Mouse (Mus musculus) hindbrain, embryonic 12.5 days (tissue): Measurements from ENCODE around the gene Zfp141. TPM values are rescaled to one million over a fixed set of nuclear protein-coding genes. Genes with fewer than 3 reads are reported as not detected.
"Not testable (repeated sequence)": the region's sequence is repeated elsewhere in the genome, so short reads cannot be mapped to it uniquely, and the experiment has no call there.

Experiments
- ATAC-seq: fragments of 200-750 bp; cut with Nextera tagmentation; 2 replicates; pipeline ENCODE4 v1.8.0; 2017; ENCODE audit warnings: moderate TSS enrichment; ENCODE audit not compliant: low FRiP score
- H3K27ac ChIP-seq: fragments of 300-500 bp; sonication (generic); 2 replicates; pipeline ENCODE4 v1.5.1; 2016; ENCODE audit warnings: mild to moderate bottlenecking
- H3K27me3 ChIP-seq: fragments of 300-500 bp; sonication (generic); 2 replicates; pipeline ENCODE4 v1.6.1; 2016; ENCODE audit warnings: mild to moderate bottlenecking
- H3K36me3 ChIP-seq: fragments of 300-500 bp; sonication (generic); 2 replicates; pipeline ENCODE4 v1.6.1; 2016; ENCODE audit warnings: mild to moderate bottlenecking
- H3K4me1 ChIP-seq: fragments of 300-500 bp; sonication (generic); 2 replicates; pipeline ENCODE4 v1.6.1; 2016
- H3K4me2 ChIP-seq: fragments of 300-500 bp; sonication (generic); replicated peaks from 2 replicates; pipeline ENCODE4 v1.6.1; 2016; ENCODE audit warnings: mild to moderate bottlenecking
- H3K4me3 ChIP-seq: fragments of 300-500 bp; sonication (generic); 2 replicates; pipeline ENCODE4 v1.5.1; 2016; ENCODE audit warnings: mild to moderate bottlenecking
- H3K9ac ChIP-seq: fragments of 300-500 bp; sonication (generic); 2 replicates; pipeline ENCODE4 v1.6.1; 2016; ENCODE audit warnings: mild to moderate bottlenecking, moderate library complexity
- H3K9me3 ChIP-seq: fragments of 300-500 bp; sonication (generic); replicated peaks from 2 replicates; pipeline ENCODE4 v1.6.1; 2016; ENCODE audit warnings: mild to moderate bottlenecking
- WGBS: fragments of 180-500 bp; shearing (Covaris S2); methylation state at CpG from one replicate; pipeline ENCODE4 v1.1.7; 2016; 5-methylcytosine and 5-hydroxymethylcytosine counted together
- polyA plus RNA-seq: library from polyadenylated mRNA; unstranded; fragments of >200 nt; fragmentation: Nextera tagmentation; extraction: Ambion mirVana; gene quantifications from 2 replicates; pipeline ENCODE4 v1.2.1, GENCODE M21; 2016

Gene Zfp141
- 12.6 and 15.0 TPM in 2 replicates for polyA plus RNA-seq

GRCm38 (mm10) chr7:42505588-42505987 lies at the start of gene Zfp141:
Gene Zfp141, minus strand, starts transcription at chr7:42505740.
- ATAC-seq: peak; percentile 96
- Histone ChIP-seq H3K4me3 (peak within 1 kb of the TSS; percentile 61), H3K27ac (peak within 1 kb of the TSS; percentile 12; the same call in 1 of the 2 replicates), H3K9ac (peak within 1 kb of the TSS; percentile 71), H3K4me2 (peak within 1 kb of the TSS; percentile 61)
- 2% methylated on average over 18 of the region's 18 CpGs for WGBS
- not testable (repeated sequence) for H3K36me3 ChIP-seq, H3K27me3 ChIP-seq, H3K4me1 ChIP-seq, H3K9me3 ChIP-seq

- no peak overlapping the region for H3K9ac ChIP-seq
- H3K9me3 ChIP-seq: peaks cover 21% of the 10 kb centered on the region
- H3K4me2 ChIP-seq: no peak overlapping the region
- H3K36me3 ChIP-seq: no peaks in the 10 kb centered on the region
- WGBS: 75% methylated on average over 3 of the region's 3 CpGs
- no peaks in the 10 kb centered on the region for H3K27me3 ChIP-seq
- H3K4me3 ChIP-seq: no peak overlapping the region
- H3K27ac ChIP-seq: no peak overlapping the region
- no peak for ATAC-seq
- no peaks in the 10 kb centered on the region for H3K4me1 ChIP-seq
Observed at GRCm38 (mm10) chr7:42551766-42552165, 46.2 kb upstream of the Zfp141 start.

- peak; percentile 62 for ATAC-seq
- H3K27ac ChIP-seq: peak overlapping the region; percentile 12; the same call in 1 of the 2 replicates
Observed at GRCm38 (mm10) chr7:42505186-42505585, 354 bp downstream of the Zfp141 start.

GRCm38 (mm10) chr7:42498248-42498647 lies 7.3 kb downstream of the Zfp141 start:
- ATAC-seq: no peak
- Histone ChIP-seq H3K4me3 (no peak overlapping the region), H3K27me3 (no peaks in the 10 kb centered on the region), H3K36me3 (peaks cover 43% of the 10 kb centered on the region), H3K4me1 (no peaks in the 10 kb centered on the region), H3K9me3 (peaks cover 44% of the 10 kb centered on the region), H3K27ac (no peak overlapping the region), H3K4me2 (no peak overlapping the region), H3K9ac (no peak overlapping the region)
- 97% methylated on average over 5 of the region's 5 CpGs for WGBS

More at GRCm38 (mm10) chr7:42505186-42505585, 354 bp downstream of the Zfp141 start:
- H3K9ac ChIP-seq: peak overlapping the region; percentile 71
- peak overlapping the region; percentile 61 for H3K4me2 ChIP-seq
- peaks cover 13% of the 10 kb centered on the region for H3K36me3 ChIP-seq
- WGBS: 3% methylated on average over 20 of the region's 20 CpGs
- H3K4me3 ChIP-seq: peak overlapping the region; percentile 61
- H3K9me3 ChIP-seq: peaks cover 10% of the 10 kb centered on the region; the same call in 1 of the 2 replicates
- H3K4me1 ChIP-seq: peaks cover 3% of the 10 kb centered on the region; the same call in 1 of the 2 replicates
- H3K27me3 ChIP-seq: no peaks in the 10 kb centered on the region

- Histone ChIP-seq H3K9ac (no peak overlapping the region), H3K9me3 (peaks cover 44% of the 10 kb centered on the region)
Observed at GRCm38 (mm10) chr7:42497356-42497755, 8.2 kb downstream of the Zfp141 start.

GRCm38 (mm10) chr7:42496202-42496601 lies 9.3 kb downstream of the Zfp141 start:
- Histone ChIP-seq H3K4me1 (no peaks in the 10 kb centered on the region), H3K27ac (no peak overlapping the region), H3K9me3 (peaks cover 41% of the 10 kb centered on the region), H3K4me3 (no peak overlapping the region), H3K36me3 (peaks cover 39% of the 10 kb centered on the region), H3K4me2 (no peak overlapping the region), H3K27me3 (no peaks in the 10 kb centered on the region), H3K9ac (no peak overlapping the region)
- WGBS: 92% methylated on average over 1 of the region's 1 CpGs
- ATAC-seq: no peak

More at GRCm38 (mm10) chr7:42497356-42497755, 8.2 kb downstream of the Zfp141 start:
- WGBS: 96% methylated on average over 9 of the region's 9 CpGs
- ATAC-seq: no peak
- Histone ChIP-seq H3K27me3 (no peaks in the 10 kb centered on the region), H3K36me3 (peaks cover 43% of the 10 kb centered on the region), H3K4me2 (no peak overlapping the region), H3K27ac (no peak overlapping the region), H3K4me3 (no peak overlapping the region), H3K4me1 (no peaks in the 10 kb centered on the region)

- H3K36me3 ChIP-seq: peaks cover 39% of the 10 kb centered on the region
Observed at GRCm38 (mm10) chr7:42490859-42491258, 14.7 kb downstream of the Zfp141 start.

GRCm38 (mm10) chr7:42490358-42490757 lies 15.2 kb downstream of the Zfp141 start:
- Histone ChIP-seq H3K36me3 (peaks cover 42% of the 10 kb centered on the region), H3K4me1 (no peaks in the 10 kb centered on the region), H3K27ac (no peak overlapping the region), H3K9me3 (peaks cover 7% of the 10 kb centered on the region; the same call in 1 of the 2 replicates), H3K9ac (no peak overlapping the region), H3K4me2 (no peak overlapping the region), H3K4me3 (no peak overlapping the region), H3K27me3 (no peaks in the 10 kb centered on the region)
- no peak for ATAC-seq
- 87% methylated on average over 4 of the region's 4 CpGs for WGBS

More at GRCm38 (mm10) chr7:42490859-42491258, 14.7 kb downstream of the Zfp141 start:
- H3K4me2 ChIP-seq: no peak overlapping the region
- H3K27ac ChIP-seq: no peak overlapping the region
- ATAC-seq: no peak
- 96% methylated on average over 5 of the region's 5 CpGs for WGBS
- H3K27me3 ChIP-seq: no peaks in the 10 kb centered on the region
- H3K9ac ChIP-seq: no peak overlapping the region
- H3K9me3 ChIP-seq: peaks cover 11% of the 10 kb centered on the region
- no peaks in the 10 kb centered on the region for H3K4me1 ChIP-seq
- H3K4me3 ChIP-seq: no peak overlapping the region

- no peaks in the 10 kb centered on the region for H3K36me3 ChIP-seq
Observed at GRCm38 (mm10) chr7:42454640-42455039, 50.9 kb downstream of the Zfp141 start.

GRCm38 (mm10) chr7:42450618-42451017 lies 54.9 kb downstream of the Zfp141 start:
- H3K36me3 ChIP-seq: no peaks in the 10 kb centered on the region
- 36% methylated on average over 3 of the region's 3 CpGs for WGBS
- H3K27me3 ChIP-seq: no peaks in the 10 kb centered on the region
- no peak overlapping the region for H3K27ac ChIP-seq
- H3K9ac ChIP-seq: no peak overlapping the region
- no peak overlapping the region for H3K4me3 ChIP-seq
- no peak overlapping the region for H3K4me2 ChIP-seq
- H3K4me1 ChIP-seq: no peaks in the 10 kb centered on the region
- peaks cover 61% of the 10 kb centered on the region for H3K9me3 ChIP-seq
- no peak for ATAC-seq

More at GRCm38 (mm10) chr7:42454640-42455039, 50.9 kb downstream of the Zfp141 start:
- H3K9ac ChIP-seq: no peak overlapping the region
- 69% methylated on average over 4 of the region's 4 CpGs for WGBS
- H3K27ac ChIP-seq: no peak overlapping the region
- H3K4me3 ChIP-seq: no peak overlapping the region
- ATAC-seq: no peak
- no peaks in the 10 kb centered on the region for H3K4me1 ChIP-seq
- H3K27me3 ChIP-seq: no peaks in the 10 kb centered on the region
- H3K4me2 ChIP-seq: no peak overlapping the region
- H3K9me3 ChIP-seq: peaks cover 32% of the 10 kb centered on the region

- Histone ChIP-seq H3K27me3 (no peaks in the 10 kb centered on the region), H3K27ac (no peak within 1 kb of the TSS), H3K36me3 (no peaks in the 10 kb centered on the region), H3K4me3 (no peak within 1 kb of the TSS), H3K9me3 (peaks cover 57% of the 10 kb centered on the region), H3K4me1 (no peaks in the 10 kb centered on the region), H3K4me2 (no peak within 1 kb of the TSS), H3K9ac (no peak within 1 kb of the TSS)
- 68% methylated on average over 5 of the region's 5 CpGs for WGBS
- no peak for ATAC-seq
Observed at GRCm38 (mm10) chr7:42447850-42448249, 57.7 kb downstream of the Zfp141 start, which contains the start of gene 4933421I07Rik. Gene 4933421I07Rik, minus strand, starts transcription at chr7:42448120.

GRCm38 (mm10) chr7:42447352-42447751 lies 58.2 kb downstream of the Zfp141 start:
- H3K9me3 ChIP-seq: peaks cover 58% of the 10 kb centered on the region

More at GRCm38 (mm10) chr7:42447352-42447751, 58.2 kb downstream of the Zfp141 start:
- Histone ChIP-seq H3K27me3 (no peaks in the 10 kb centered on the region), H3K4me3 (no peak overlapping the region), H3K36me3 (no peaks in the 10 kb centered on the region), H3K27ac (no peak overlapping the region), H3K4me2 (no peak overlapping the region), H3K9ac (no peak overlapping the region), H3K4me1 (no peaks in the 10 kb centered on the region)
- WGBS: 86% methylated on average over 9 of the region's 9 CpGs
- ATAC-seq: no peak
